Mouse (Mus musculus): Measurements from ENCODE around the gene Pop5.

The Pop5 gene

DNA sequence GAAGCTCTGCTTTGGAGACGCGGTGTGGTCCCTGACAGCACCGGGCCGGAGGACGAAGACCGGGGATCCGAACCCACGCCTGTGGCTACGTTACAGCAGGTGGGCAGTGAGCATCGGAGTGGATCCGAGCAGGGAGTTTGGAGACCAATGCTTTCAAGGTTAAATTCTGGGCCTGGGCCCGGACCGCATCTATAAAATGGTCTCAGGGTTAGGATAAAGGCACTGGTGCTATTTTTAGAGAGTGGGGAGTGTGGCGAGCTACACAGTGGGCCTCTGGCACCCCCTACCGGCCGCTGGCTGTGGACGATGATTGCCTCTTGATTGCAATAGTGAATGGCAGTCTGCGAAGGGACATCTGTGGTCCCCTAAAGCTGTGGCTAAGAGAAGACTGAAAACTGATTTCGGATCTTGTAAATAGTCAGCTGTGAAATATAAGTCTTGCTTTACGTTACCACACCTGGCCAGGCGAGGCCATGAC lies at the start of gene Pop5:
Gene Pop5, plus strand, starts transcription at position 51 of the 478 bp plus-strand sequence.
- DNase-seq (ENCODE audit: low spot score in 2 of 2), result peak; percentile 81 to 88

GRCm38 (mm10) chr5:115186371-115187073 lies 49.1 kb upstream of the Pop5 start:
- DNase-seq (ENCODE audit: low spot score in 2 of 2), result no peak

DNA sequence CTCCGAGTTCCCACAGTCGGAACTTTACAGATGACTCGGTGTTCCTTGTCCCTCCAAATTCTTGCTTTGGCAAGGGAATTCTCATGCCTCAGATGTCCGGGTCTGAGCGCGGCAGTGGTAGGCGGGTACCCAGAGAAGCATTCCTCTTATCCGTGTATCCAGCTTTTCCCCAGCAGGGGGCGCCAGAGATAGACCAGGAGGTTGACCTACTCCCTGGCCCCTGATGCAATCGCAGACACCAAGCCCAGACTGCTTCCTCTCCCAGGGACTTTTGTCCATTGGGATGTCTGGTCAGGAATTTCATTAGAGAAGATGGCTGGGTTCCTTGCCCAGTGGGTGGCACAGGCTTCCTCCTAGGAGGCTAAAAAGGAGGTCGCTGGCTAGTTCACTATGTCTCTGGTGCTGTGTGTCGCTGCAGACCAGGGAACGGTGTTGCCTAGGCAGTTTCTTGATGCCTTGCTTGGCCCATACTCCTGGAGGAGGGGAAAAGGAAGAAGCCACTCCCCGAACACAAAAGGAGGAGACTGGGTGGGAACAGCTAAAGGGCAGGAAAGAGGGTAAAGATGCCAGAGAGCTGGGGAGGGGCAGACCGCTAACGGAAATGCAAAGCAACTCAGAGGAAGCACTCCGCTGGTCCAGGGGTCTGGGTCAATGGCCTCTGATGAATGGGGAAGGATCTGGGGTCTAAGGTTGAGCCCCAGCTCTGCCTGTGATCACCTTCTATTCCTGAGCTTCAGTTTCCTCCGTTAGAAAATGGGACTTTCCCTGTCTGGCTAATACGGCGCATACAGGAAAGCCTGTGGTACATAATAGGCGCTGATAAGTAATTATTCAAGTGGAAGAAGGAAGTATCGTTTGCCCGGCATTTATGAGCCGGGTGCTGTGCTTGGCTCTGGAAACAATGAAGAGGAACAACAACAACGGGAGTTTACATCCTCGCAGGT lies 48.2 kb upstream of the Pop5 start:
- DNase-seq (ENCODE audit: low spot score in 2 of 2), result peak; percentile 74 to 89

- peak in 1 of 2 experiments; percentile 38 for DNase-seq (ENCODE audit: low spot score in 2 of 2)
Observed at GRCm38 (mm10) chr5:115188824-115189223, 46.8 kb upstream of the Pop5 start.

DNA sequence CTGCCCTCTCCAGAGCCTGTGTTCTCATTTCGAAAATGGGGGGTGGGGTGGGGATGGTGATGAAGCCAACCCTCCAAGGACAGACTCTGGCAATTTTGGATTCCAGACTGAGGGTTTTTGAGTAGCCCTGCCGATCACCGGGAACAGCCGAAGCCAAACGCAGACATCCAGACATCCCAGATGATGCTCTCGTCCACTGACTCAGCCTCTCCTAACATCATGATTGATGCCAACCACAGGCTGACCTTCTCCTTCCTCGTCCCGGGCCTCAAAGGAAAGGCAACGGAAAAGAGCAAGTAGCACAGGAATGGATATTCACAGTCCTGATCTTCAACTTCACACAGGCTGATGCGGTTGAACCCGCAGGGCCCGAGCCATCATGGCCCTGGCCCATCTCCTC lies 45.6 kb upstream of the Pop5 start:
- no peak for DNase-seq (ENCODE audit: low spot score in 2 of 2)

DNA sequence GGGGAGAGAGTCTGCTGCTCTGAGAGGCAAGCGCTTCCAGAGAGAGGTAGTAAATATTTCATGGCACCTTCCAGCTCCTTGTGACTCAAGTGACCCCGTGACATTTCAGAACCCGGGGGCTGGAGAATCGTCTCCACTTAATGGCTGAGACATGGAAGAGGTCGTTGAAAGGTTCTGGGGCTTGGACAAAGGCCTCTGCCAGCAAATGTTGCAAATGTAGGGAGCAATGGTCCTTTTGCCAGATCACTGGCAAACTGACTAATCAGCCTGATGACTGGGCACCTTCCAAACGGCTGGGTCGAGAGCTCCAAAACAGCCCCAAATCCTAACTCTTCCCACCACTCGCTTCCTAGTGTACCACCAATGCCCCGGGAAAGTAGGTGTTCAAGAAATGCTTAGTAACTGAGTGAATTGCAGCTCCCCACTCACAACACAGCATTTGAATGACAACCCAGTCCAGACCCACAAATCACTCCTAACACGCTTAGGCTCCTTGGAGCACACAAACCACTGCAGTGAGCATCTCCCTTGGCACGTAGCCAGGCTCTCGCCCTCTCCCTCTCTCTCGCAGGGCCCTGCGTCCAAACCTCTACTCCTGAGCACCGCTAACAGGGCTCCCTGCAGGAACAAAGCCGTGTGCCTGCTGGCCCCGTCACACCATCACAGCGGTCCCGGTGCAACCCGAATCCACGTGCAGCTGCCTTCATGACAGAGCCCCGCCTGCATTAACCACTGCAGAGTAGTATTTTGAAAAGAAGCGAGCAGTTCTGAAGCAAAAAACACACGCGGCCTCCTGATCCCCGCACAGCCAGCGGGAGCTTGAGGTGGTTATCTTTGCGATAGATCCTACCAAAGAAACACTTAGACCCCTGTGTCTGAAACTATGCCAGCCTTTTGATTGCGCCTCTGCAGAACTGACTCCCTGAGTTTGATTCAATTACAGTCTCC lies 43.5 kb upstream of the Pop5 start:
- no peak for DNase-seq (ENCODE audit: low spot score in 2 of 2)

DNA sequence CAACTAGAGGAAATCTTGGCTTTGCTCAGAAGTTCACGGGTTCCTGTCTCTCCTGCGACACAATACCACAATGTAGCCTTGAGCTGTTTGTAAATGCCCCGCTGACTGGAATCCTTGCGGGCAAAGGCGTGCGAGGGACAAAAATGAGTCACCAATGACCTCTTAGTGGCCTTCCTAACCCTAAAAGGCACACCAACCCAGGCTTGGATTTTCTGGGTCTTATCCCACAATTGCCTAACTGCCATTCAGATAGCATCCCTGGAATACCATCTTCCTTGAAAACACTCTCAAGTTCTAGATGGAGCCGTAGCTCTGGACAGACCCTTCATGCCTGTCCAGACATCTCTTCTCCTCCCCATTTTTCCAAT lies 42.8 kb upstream of the Pop5 start:
- no peak for DNase-seq (ENCODE audit: low spot score in 2 of 2)

DNA sequence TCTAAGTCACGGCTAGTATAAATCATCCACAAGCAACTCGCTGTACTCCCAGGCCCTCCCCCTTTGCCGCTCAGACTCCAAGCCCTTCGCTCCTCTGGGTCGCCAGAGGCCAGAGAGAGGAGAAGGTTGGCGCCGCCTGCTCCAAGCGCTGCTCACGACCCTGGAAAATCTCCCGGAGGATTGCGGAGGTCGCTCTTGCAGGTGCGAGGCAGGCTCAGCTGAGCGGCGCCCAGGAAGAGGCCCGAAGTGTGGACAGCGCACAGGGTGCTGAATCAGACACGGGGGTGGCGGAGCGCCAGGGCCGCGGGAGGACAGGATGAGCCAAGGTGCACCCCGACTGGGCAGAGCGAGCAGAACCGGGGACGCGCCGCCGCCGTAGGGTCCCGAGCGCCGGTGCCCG lies 42.4 kb upstream of the Pop5 start:
- DNase-seq (ENCODE audit: low spot score in 2 of 2), result peak in 1 of 2 experiments; percentile 39

DNA sequence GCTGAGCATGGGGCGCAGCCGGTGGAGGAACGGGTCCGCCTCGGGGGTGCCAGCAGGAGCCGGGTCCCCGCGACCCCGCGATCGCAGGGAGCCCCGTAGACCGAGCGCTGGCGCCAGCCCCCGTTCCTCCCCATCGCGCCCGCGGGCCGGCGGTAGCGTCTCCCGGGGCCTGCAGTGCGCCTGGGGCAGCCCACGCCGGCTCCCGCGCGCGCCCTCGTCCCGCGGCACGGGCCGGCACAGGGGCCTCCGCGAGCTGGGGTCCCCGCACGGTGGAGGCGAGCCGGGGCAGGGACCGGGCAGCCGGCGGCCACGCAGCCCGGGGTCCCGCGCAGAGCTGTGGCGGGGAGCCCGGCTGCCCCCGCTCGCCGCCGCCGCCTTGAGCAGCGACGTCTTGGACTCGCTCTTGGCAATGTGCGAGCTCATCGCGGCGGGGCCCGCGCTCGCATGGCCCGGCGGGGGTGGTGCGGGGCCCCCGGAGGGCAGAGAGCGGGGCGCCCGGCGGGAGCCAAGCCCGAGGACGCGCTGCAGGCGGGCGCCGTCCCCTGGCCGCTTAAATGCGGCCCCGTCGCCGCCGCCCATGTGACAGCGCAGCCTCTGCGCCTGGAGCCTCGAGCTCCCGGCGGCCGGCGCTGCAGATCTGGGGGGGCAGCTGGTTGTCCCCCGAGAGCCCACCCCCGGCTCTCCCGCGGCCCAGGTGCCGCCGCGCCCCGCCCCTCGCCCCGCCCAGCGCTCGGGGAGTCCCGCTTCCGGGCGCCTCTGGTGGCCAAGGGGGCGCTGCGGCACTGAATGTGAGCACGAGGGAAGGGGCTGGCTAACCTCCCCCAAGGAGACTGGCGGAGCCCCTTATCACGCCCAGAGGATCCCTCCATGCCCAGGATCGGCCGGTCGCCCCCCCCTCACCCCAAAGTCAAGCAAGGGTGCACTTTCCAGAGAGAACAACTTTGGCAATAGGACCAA lies 41.7 kb upstream of the Pop5 start, which contains the start of gene Cabp1:
Gene Cabp1, minus strand, starts transcription at position 713 of the 957 bp plus-strand sequence.
- DNase-seq (ENCODE audit: low spot score in 2 of 2), result peak in 1 of 2 experiments; percentile 33

- DNase-seq (ENCODE audit: low spot score in 2 of 2), result no peak
Observed at GRCm38 (mm10) chr5:115194626-115195221, 40.9 kb upstream of the Pop5 start.

DNA sequence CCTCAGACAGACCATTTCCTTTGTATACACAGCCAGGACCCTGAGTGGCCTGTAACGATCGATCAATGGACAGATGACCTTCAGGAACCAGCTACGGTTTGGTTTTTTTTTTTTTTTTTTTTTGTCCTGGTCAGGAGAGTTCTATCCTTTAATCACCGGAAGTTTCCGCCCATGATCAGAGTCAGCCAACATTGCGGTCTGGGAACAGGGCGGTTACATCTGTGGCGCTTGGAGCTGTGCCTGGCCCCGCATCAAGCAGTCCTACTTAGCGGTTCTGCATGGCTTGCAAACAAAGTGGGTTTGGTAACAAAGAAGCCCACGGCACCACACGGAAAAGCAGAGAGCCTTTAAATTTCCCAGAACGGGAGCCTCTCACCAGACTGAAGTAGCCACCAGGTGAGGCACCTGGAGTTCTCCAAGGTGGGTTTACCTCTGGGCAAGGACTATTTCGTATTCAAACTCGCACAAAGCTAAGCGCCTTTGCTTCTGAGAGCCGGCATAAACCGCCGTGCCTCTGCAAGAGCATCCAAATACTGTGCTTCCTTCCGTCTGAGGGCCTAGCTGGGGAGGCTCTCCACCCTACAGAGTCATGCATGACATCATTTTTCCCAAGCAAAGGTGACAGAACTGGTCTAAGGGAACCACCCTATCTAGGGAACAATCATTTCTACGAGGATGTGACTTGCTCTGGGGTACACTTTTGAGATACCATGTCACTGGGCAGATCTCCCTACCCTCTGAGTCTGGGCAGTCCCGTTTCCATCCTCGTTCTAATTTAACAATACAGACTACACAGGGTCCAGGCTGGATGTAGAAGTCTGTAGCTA lies 31.7 kb upstream of the Pop5 start:
- no peak for DNase-seq (ENCODE audit: low spot score in 2 of 2)

GRCm38 (mm10) chr5:115204562-115205311 lies 30.9 kb upstream of the Pop5 start:
- DNase-seq (ENCODE audit: low spot score in 2 of 2), result no peak

- DNase-seq (ENCODE audit: low spot score in 2 of 2), result no peak
Observed at GRCm38 (mm10) chr5:115207244-115207643, 28.4 kb upstream of the Pop5 start.

DNA sequence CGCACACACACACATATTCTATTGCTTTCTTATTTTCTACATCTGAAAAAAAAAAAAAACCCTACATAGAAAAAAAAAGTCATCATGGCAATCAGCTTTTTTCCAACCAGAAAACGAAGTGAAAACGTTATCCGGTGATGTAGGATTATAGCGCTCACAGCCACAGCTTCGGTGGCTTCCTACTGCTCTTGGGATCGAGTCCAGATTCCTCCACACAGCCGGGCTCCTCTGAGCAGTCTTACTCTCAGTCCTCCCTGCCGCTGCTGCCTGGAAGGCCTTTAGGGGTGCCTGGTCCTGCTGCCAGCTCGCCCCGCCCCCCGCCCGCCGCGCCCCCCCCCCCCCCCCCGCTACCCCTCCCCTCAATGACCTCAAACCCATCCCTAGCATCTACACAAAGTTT lies 27.7 kb upstream of the Pop5 start:
- no peak for DNase-seq (ENCODE audit: low spot score in 2 of 2)

GRCm38 (mm10) chr5:115208601-115209000 lies 27.0 kb upstream of the Pop5 start:
- DNase-seq (ENCODE audit: low spot score in 2 of 2), result no peak

GRCm38 (mm10) chr5:115210380-115210779 lies 25.3 kb upstream of the Pop5 start:
- peak in 1 of 2 experiments; percentile 38 for DNase-seq (ENCODE audit: low spot score in 2 of 2)

DNA sequence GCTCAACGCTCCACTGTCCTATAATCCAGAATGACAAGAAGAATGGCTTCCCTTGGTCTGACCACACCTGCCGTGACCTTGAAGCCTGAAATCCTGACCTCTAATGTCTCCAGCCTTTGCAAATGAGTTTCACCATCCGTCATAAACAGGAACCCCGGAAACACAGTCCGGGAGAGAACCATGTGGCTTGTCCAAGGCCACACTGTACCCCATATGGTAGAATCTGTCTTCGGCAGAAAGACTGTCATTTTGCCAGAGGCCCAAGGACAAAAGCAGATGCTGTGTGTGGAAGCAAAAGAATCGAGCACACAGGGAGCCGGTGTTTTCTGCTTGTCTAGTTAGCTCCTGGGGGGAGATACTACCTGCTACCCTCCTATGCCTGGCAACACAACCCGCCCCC lies 23.2 kb upstream of the Pop5 start:
- no peak for DNase-seq (ENCODE audit: low spot score in 2 of 2)

DNA sequence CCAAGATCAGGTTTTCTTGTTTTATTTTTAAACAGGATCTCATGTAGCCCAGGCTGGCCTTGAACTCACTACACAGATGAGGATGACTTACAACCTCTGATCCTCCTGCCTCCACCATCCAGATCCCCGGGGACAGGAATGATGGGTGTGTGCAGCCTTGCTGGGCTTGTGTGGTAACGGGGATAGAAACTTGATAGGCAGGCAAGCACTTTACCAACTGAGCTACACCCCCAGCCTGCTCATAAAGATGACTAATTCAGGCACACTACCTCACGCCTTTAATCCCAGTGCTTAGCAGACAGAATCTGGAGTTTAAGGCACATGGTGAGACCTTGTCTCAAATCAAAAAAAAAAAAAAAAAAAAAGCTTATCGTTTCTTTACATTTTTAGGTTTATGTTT lies 22.8 kb upstream of the Pop5 start:
- no peak for DNase-seq (ENCODE audit: low spot score in 2 of 2)

Measured in spleen, postnatal 14 days (tissue).